Mouse (Mus musculus) liver, embryonic 16.5 days (tissue): Measurements from ENCODE around the gene Mgll. TPM values are rescaled to one million over a fixed set of nuclear protein-coding genes. Genes with fewer than 3 reads are reported as not detected.
A peak's percentile ranks its signal among the peaks of the same experiment; 100 is the strongest.

ENCODE experiments used
- ATAC-seq: fragments of 200-750 bp; cut with Nextera tagmentation; 2 replicates; pipeline ENCODE4 v1.8.0; 2017; ENCODE audit warnings: low read depth, mild to moderate bottlenecking, moderate number of reproducible peaks, moderate library complexity
- H3K27ac ChIP-seq: fragments of 300-500 bp; sonication (generic); 2 replicates; pipeline ENCODE4 v1.5.1; 2014; ENCODE audit warnings: mild to moderate bottlenecking, low read length
- H3K27me3 ChIP-seq: fragments of 300-500 bp; sonication (generic); 2 replicates; pipeline ENCODE4 v1.6.1; 2014; ENCODE audit warnings: low read depth, low read length, mixed read lengths; ENCODE audit not compliant: control insufficient read depth, insufficient read depth
- H3K36me3 ChIP-seq: fragments of 300-500 bp; sonication (generic); 2 replicates; pipeline ENCODE4 v1.6.1; 2014; ENCODE audit warnings: mild to moderate bottlenecking; ENCODE audit not compliant: control insufficient read depth, insufficient read depth
- H3K4me1 ChIP-seq: fragments of 300-500 bp; sonication (generic); 2 replicates; pipeline ENCODE4 v1.6.1; 2014; ENCODE audit warnings: low read depth, low read length, mixed read lengths; ENCODE audit not compliant: control insufficient read depth
- H3K4me2 ChIP-seq: fragments of 300-500 bp; sonication (generic); 2 replicates; pipeline ENCODE4 v1.6.1; 2014; ENCODE audit warnings: low read depth, low read length, mixed read lengths
- H3K4me3 ChIP-seq: fragments of 300-500 bp; sonication (generic); 2 replicates; pipeline ENCODE4 v1.5.1; 2014; ENCODE audit warnings: low read depth, mild to moderate bottlenecking, low read length
- H3K9ac ChIP-seq: fragments of 300-500 bp; sonication (generic); 2 replicates; pipeline ENCODE4 v1.6.1; 2014; ENCODE audit warnings: low read depth, low read length
- H3K9me3 ChIP-seq: fragments of 300-500 bp; sonication (generic); replicated peaks from 2 replicates; pipeline ENCODE4 v1.6.1; 2016; ENCODE audit warnings: low read length; ENCODE audit not compliant: control insufficient read depth
- WGBS: fragments of 180-500 bp; shearing (Covaris S2); extraction: QIAGEN DNeasy Blood & Tissue Kit; methylation state at CpG from one replicate; pipeline ENCODE4 v1.1.7; 2014; ENCODE audit not compliant: insufficient replicate concordance; 5-methylcytosine and 5-hydroxymethylcytosine counted together
- polyA plus RNA-seq: library from polyadenylated mRNA; unstranded; fragments of >200 nt; fragmentation: Nextera tagmentation; extraction: Ambion mirVana; gene quantifications from 2 replicates; pipeline ENCODE4 v1.2.1, GENCODE M21; 2015

Mgll gene
- polyA plus RNA-seq, 1 experiment from 2014 or later: 62.3 TPM

- Histone ChIP-seq H3K27me3 (peaks cover 60% of the 10 kb centered on the region), H3K4me3 (peak within 1 kb of the TSS; percentile 55)
Observed at GRCm38 (mm10) chr6:88874868-88875508, 150.8 kb downstream of the Mgll start, which contains the start of gene Podxl2. Podxl2 (minus strand) TSS chr6:88875044.

More at GRCm38 (mm10) chr6:88874868-88875508, 150.8 kb downstream of the Mgll start, which contains the start of gene Podxl2:
- H3K4me2 ChIP-seq: peak within 1 kb of the TSS; percentile 74
- H3K36me3 ChIP-seq: no peaks in the 10 kb centered on the region
- 7% methylated on average over 49 of the region's 63 CpGs for WGBS
- no peaks in the 10 kb centered on the region for H3K9me3 ChIP-seq
- no peaks in the 10 kb centered on the region for H3K4me1 ChIP-seq
- peak; percentile 61; the same call in 1 of the 2 replicates for ATAC-seq
- no peak within 1 kb of the TSS for H3K9ac ChIP-seq
- no peak within 1 kb of the TSS for H3K27ac ChIP-seq

Other genes starting within 250 kb of the Mgll start
- 132 and 138 TPM in 2 replicates for gene Sec61a1, start 205.5 kb upstream of the Mgll start, polyA plus RNA-seq
- 1.4 TPM in 2 replicates for gene Kbtbd12, start 86.5 kb upstream of the Mgll start, polyA plus RNA-seq
- 61.0 and 65.2 TPM in 2 replicates for gene Abtb1, start 117.6 kb downstream of the Mgll start, polyA plus RNA-seq
- gene Podxl2, start 150.6 kb downstream of the Mgll start, polyA plus RNA-seq: 0.51 and 1.6 TPM in 2 replicates
- 128 and 136 TPM in 2 replicates for gene Mcm2, start 174.4 kb downstream of the Mgll start, polyA plus RNA-seq
- 56.9 and 60.3 TPM in 2 replicates for gene Tpra1, start 177.8 kb downstream of the Mgll start, polyA plus RNA-seq